Mouse (Mus musculus) cerebellum, adult 2 months (tissue): ENCODE data around the gene Rnf130. TPM values are rescaled to one million over a fixed set of nuclear protein-coding genes. Genes with fewer than 3 reads are reported as not detected.
A peak's percentile ranks its signal among the peaks of the same experiment; 100 is the strongest.

Experiments used
- DNase-seq, 2 experiments: peaks; one replicate each; pipeline ENCODE4 v3.0.0; 2021
- H3K27ac ChIP-seq: fragments of 200-500 bp; 2 replicates; pipeline ENCODE4 v1.5.1; 2012; ENCODE audit warnings: low read length, control low read depth, inconsistent platforms; ENCODE audit not compliant: insufficient read depth
- H3K27me3 ChIP-seq: fragments of 200-500 bp; 2 replicates; pipeline ENCODE4 v1.6.1; 2012; ENCODE audit warnings: inconsistent platforms, mild to moderate bottlenecking, low read length, moderate library complexity; ENCODE audit not compliant: control insufficient read depth, insufficient read depth
- H3K4me1 ChIP-seq: fragments of 200-500 bp; 2 replicates; pipeline ENCODE4 v1.6.1; 2011; ENCODE audit warnings: low read length; ENCODE audit not compliant: control insufficient read depth, insufficient read depth
- H3K4me3 ChIP-seq: fragments of 200-500 bp; replicated peaks from 2 replicates; pipeline ENCODE3; 2011; ENCODE audit warnings: mild to moderate bottlenecking, low read depth, low read length, control low read depth; ENCODE audit not compliant: insufficient read depth
- CTCF ChIP-seq: fragments of 200-500 bp; IDR thresholded peaks from 2 replicates; pipeline ENCODE4 v1.5.1; 2011; ENCODE audit warnings: low read depth, mild to moderate bottlenecking, control low read depth, low read length, moderate library complexity, borderline replicate concordance; ENCODE audit not compliant: insufficient read depth
- POLR2A ChIP-seq: fragments of 200-500 bp; IDR thresholded peaks from 2 replicates; pipeline ENCODE4 v1.6.1; 2011; ENCODE audit warnings: low read length, control low read depth, borderline replicate concordance; ENCODE audit not compliant: insufficient read depth
- WGBS: fragments of 180-500 bp; shearing (Covaris S2); methylation state at CpG from one replicate; pipeline ENCODE4 v1.1.7; 2018; 5-methylcytosine and 5-hydroxymethylcytosine counted together
- polyA plus RNA-seq: library from polyadenylated mRNA; depleted of rRNA; stranded (reverse); fragments of >200 nt; gene quantifications from 2 replicates; pipeline ENCODE4 v1.2.3, GENCODE M21; 2012

Rnf130 gene
- polyA plus RNA-seq, 1 experiment = 76.6 TPM

GRCm38 (mm10) chr11:50132265-50132664, 107.1 kb downstream of the Rnf130 start:
- 39% methylated on average over 6 of the region's 6 CpGs for WGBS
- Histone ChIP-seq H3K27ac (no peak overlapping the region), H3K4me3 (peak overlapping the region; percentile 60), H3K27me3 (no peaks in the 10 kb centered on the region), H3K4me1 (peaks cover 7% of the 10 kb centered on the region)
- TF ChIP-seq CTCF (no peak), POLR2A (no peak)
- DNase-seq = no peak

GRCm38 (mm10) chr11:50134136-50134859, 109.2 kb downstream of the Rnf130 start:
- WGBS = 67% methylated on average over 10 of the region's 10 CpGs
- Histone ChIP-seq H3K4me3 (no peak overlapping the region), H3K27ac (no peak overlapping the region), H3K27me3 (no peaks in the 10 kb centered on the region), H3K4me1 (peaks cover 20% of the 10 kb centered on the region)
- TF ChIP-seq POLR2A (no peak), CTCF (no peak)
- DNase-seq = no peak

DNA sequence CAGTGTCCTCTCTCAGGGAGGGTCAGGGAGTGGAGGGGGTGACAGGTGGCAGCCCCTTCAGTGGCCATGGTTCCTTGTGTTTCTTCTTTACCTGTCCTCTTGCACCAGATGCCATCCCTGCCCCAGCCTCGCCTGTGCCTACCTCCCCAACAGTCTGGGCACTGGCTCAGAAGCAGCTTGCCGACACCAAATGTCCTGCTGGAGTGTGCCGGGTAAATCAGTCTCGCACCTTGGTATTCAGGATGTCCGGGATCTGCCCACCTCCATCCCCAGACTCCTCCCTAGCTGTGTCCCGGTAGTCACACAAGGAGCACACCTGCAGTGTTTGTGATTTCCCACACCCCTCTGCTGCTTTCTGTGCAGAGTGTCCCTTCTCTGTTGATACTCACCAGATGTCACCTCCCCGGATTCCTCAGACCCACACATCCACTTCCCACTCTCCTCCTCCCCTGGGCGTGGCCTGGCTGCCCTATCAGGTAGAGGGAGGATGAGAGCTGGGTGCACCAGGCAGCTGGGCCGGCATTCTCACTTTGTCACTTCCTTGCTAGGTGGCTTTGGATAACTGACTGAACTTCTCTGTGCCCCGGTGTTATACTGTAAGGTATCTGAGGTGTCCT, 113.2 kb downstream of the Rnf130 start:
- 21% methylated on average over 10 of the region's 10 CpGs for WGBS
- TF ChIP-seq CTCF = no peak
- no peak for TF ChIP-seq POLR2A
- Histone ChIP-seq H3K27me3 (no peaks in the 10 kb centered on the region), H3K4me1 (peaks cover 13% of the 10 kb centered on the region), H3K4me3 (no peak overlapping the region), H3K27ac (peak overlapping the region; percentile 74)
- peak; percentile 61 to 71 for DNase-seq

DNA sequence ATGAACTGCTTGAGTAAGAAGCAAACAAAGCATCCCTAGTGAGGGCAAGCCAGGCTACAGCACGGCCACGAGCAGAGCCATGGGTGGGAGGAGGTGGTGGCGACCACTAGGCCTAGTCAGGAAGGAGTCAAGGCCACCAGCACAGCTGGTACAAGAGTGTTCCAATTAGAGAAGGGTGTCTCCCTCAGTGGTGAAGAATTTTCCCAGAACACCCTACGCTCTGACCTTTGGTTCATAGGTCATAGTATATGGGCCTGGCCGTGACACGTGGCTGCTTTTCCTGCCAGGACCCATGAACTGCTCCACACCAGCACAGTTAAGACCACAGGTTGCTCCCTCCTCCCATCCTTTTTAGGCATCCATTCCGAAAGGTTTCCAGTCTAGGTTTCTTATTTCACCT, 114.4 kb downstream of the Rnf130 start:
- Histone ChIP-seq H3K4me3 (no peak overlapping the region), H3K27me3 (no peaks in the 10 kb centered on the region), H3K27ac (no peak overlapping the region), H3K4me1 (peaks cover 13% of the 10 kb centered on the region)
- no peak for TF ChIP-seq POLR2A
- no peak for TF ChIP-seq CTCF
- DNase-seq = no peak
- WGBS = 83% methylated on average over 7 of the region's 7 CpGs

GRCm38 (mm10) chr11:50145529-50145928, 120.4 kb downstream of the Rnf130 start:
- H3K27ac ChIP-seq = peak overlapping the region; percentile 9
- H3K27me3 ChIP-seq = no peaks in the 10 kb centered on the region
- H3K4me3 ChIP-seq = no peak overlapping the region
- peaks cover 27% of the 10 kb centered on the region for H3K4me1 ChIP-seq
- DNase-seq = peak in 1 of 2 experiments; percentile 51
- 17% methylated on average over 3 of the region's 3 CpGs for WGBS
- no peak for TF ChIP-seq CTCF
- TF ChIP-seq POLR2A = no peak

DNA sequence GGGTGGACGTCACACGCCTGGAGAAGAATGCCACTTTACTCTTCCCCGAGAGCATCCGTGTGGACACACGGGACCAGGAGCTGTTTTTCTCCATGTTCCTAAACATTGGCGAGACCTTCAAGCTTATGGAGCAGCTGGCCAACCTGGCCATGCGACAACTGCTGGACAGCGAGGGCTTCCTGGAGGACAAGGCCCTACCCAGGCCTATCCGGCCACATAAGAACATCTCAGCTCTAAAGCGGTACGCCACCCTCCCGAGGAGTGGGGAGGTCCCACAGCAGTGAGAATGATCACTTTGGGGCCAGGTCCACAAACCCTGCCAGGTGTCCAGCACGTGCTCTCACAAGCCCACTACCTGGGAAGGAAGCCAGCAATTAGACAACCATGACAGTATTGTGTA, 121.0 kb downstream of the Rnf130 start:
- Histone ChIP-seq H3K4me3 (no peak overlapping the region), H3K27ac (peak overlapping the region; percentile 9), H3K27me3 (no peaks in the 10 kb centered on the region), H3K4me1 (peaks cover 27% of the 10 kb centered on the region)
- 55% methylated on average over 13 of the region's 13 CpGs for WGBS
- DNase-seq = no peak
- TF ChIP-seq CTCF (no peak), POLR2A (no peak)

- no peak for DNase-seq
- WGBS = 79% methylated on average over 9 of the region's 9 CpGs
- H3K4me1 ChIP-seq = peaks cover 27% of the 10 kb centered on the region
- TF ChIP-seq CTCF (no peak), POLR2A (no peak)
- H3K27ac ChIP-seq = no peak overlapping the region
- no peaks in the 10 kb centered on the region for H3K27me3 ChIP-seq
- no peak overlapping the region for H3K4me3 ChIP-seq
Measured at GRCm38 (mm10) chr11:50147267-50147957, 122.3 kb downstream of the Rnf130 start.

GRCm38 (mm10) chr11:50147958-50148476, 122.9 kb downstream of the Rnf130 start:
- 73% methylated on average over 11 of the region's 11 CpGs for WGBS

More at GRCm38 (mm10) chr11:50147958-50148476, 122.9 kb downstream of the Rnf130 start:
- Histone ChIP-seq H3K27ac (no peak overlapping the region), H3K4me3 (no peak overlapping the region), H3K27me3 (no peaks in the 10 kb centered on the region), H3K4me1 (peaks cover 27% of the 10 kb centered on the region)
- peak; percentile 26; the same call in 1 of the 2 replicates for TF ChIP-seq CTCF
- no peak for TF ChIP-seq POLR2A
- DNase-seq = peak; percentile 47 to 66
